Mouse (Mus musculus): Measurements from ENCODE around the gene Arhgef7.

The Arhgef7 gene

GRCm38 (mm10) chr8:11762048-11762447 is 34.5 kb downstream of the Arhgef7 start:
- in situ Hi-C loops (cut with MboI, MseI): no loop called here

GRCm38 (mm10) chr8:11762821-11763220 is 35.3 kb downstream of the Arhgef7 start:
- in situ Hi-C loops (cut with MboI, MseI): no loop called here

GRCm38 (mm10) chr8:11767213-11767840 is 39.8 kb downstream of the Arhgef7 start:
- in situ Hi-C loops (cut with MboI, MseI): no loop called here

- in situ Hi-C loops (cut with MboI, MseI): no loop called here
Observed at GRCm38 (mm10) chr8:11770001-11770400, 42.5 kb downstream of the Arhgef7 start.

- in situ Hi-C loops (cut with MboI, MseI): no loop called here
Observed at GRCm38 (mm10) chr8:11770521-11771080, 43.1 kb downstream of the Arhgef7 start.

- in situ Hi-C loops (cut with MboI, MseI): no loop called here
Observed at GRCm38 (mm10) chr8:11771608-11772007, 44.1 kb downstream of the Arhgef7 start.

GRCm38 (mm10) chr8:11774195-11775076 is 46.9 kb downstream of the Arhgef7 start:
- in situ Hi-C loops (cut with MboI, MseI): no loop called here

- in situ Hi-C loops (cut with MboI, MseI): no loop called here
Observed at GRCm38 (mm10) chr8:11775889-11776288, 48.4 kb downstream of the Arhgef7 start.

GRCm38 (mm10) chr8:11776451-11777180 is 49.1 kb downstream of the Arhgef7 start:
- in situ Hi-C loops (cut with MboI, MseI): no loop called here

GRCm38 (mm10) chr8:11777201-11777600 is 49.7 kb downstream of the Arhgef7 start:
- in situ Hi-C loops (cut with MboI, MseI): no loop called here

GRCm38 (mm10) chr8:11778646-11779433 is 51.3 kb downstream of the Arhgef7 start:
- in situ Hi-C loops (cut with MboI, MseI): no loop called here

GRCm38 (mm10) chr8:11779844-11780634 is 52.5 kb downstream of the Arhgef7 start:
- in situ Hi-C loops (cut with MboI, MseI): no loop called here

- in situ Hi-C loops (cut with MboI, MseI): no loop called here
Observed at GRCm38 (mm10) chr8:11780641-11781040, 53.1 kb downstream of the Arhgef7 start.

GRCm38 (mm10) chr8:11782607-11783006 is 55.1 kb downstream of the Arhgef7 start:
- in situ Hi-C loops (cut with MboI, MseI): no loop called here

- in situ Hi-C loops (cut with MboI, MseI): no loop called here
Observed at GRCm38 (mm10) chr8:11783861-11784594, 56.5 kb downstream of the Arhgef7 start.

- in situ Hi-C loops (cut with MboI, MseI): no loop called here
Observed at GRCm38 (mm10) chr8:11785121-11785520, 57.6 kb downstream of the Arhgef7 start.

GRCm38 (mm10) chr8:11785539-11786046 is 58.1 kb downstream of the Arhgef7 start:
- in situ Hi-C loops (cut with MboI, MseI): no loop called here

GRCm38 (mm10) chr8:11788252-11788651 is 60.7 kb downstream of the Arhgef7 start:
- in situ Hi-C loops (cut with MboI, MseI): no loop called here

GRCm38 (mm10) chr8:11789168-11789567 is 61.6 kb downstream of the Arhgef7 start:
- in situ Hi-C loops (cut with MboI, MseI): no loop called here

Measured in T-helper 2 cell (primary cell).